In the genomic region with DNA sequence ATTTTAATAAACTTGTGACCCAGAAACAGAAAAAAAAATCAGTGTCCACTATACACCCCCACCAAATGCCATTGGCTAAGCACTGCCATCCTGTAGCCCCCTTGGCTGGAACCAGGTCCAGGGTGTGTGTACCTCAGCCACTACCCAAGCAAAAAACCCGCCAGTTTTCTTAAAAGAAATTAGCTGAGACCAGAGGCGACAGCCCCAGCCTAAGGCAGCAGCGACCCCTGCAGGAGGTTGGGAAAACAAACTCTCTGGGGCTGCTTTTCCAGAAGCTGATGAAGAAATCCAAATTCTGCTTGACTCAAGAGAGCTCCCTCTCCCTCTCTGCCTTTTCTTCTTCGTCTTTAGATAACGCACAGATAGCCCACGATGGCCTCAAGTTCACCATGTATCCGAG, we compare ENCODE assay signal across 9 mouse cellular contexts. TPM values are rescaled to one million over a fixed set of nuclear protein-coding genes. Genes with fewer than 3 reads are reported as not detected.
DNase-seq lines count a peak whose midpoint lies in the region; ATAC-seq and TF ChIP-seq lines count a peak whose summit lies in the region.
"Had no signal": no experiment of that assay in that cellular context is flagged by ENCODE, and none has a peak within 500 bp of the region (broad histone marks: within the 10 kb centered on the region; RNA-seq: fewer than 3 reads in every experiment).

No protein-coding gene starts in this region.

- H3K4me2 ChIP-seq in midbrain, embryonic 13.5 days (replicated peaks), result no peak overlapping the region

- intact Hi-C loops in heart, postnatal 10 days (cut with DNase I), result loop anchor here (1.0 kb wide), 1 partner anchor 99 kb away; no protein-coding TSS in a partner anchor

- H3K9me3 ChIP-seq in midbrain, embryonic 10.5 days (replicated peaks), result no peaks in the 10 kb centered on the region
- no peaks in the 10 kb centered on the region for H3K9me3 ChIP-seq in midbrain, embryonic 13.5 days

- DNase-seq in midbrain, embryonic 10.5 days (ENCODE audit: low spot score), result peak; percentile 70
- DNase-seq in adipocyte (ENCODE audit: low spot score), result peak; percentile 91
- DNase-seq in embryo, embryonic 10.5 days (ENCODE audit: low spot score), result peak; percentile 89
- DNase-seq in heart, postnatal 10 days, result peak; percentile 69 to 85
- DNase-seq in liver, adult 2 months (ENCODE audit: extremely low read depth, low read depth, low spot score), result peak; percentile 31
- DNase-seq in right cerebral cortex, adult 18-20 months, result peak; percentile 46
- peak; percentile 57 to 85 for DNase-seq in urinary bladder, postnatal 4 days (ENCODE audit: low spot score in 2 of 2)

- no peak for TF ChIP-seq POLR2A in liver, adult 2 months (IDR thresholded peaks at IDR 0.05; ENCODE audit: extremely low read depth, insufficient read depth, low read length)

- no peaks in the 10 kb centered on the region for H3K79me2 ChIP-seq in liver, adult 2 months (ENCODE audit: control insufficient read depth, insufficient read depth, low read length)

- WGBS in midbrain, embryonic 10.5 days, result 2% methylated on average over 7 of the region's 7 CpGs
- 3% methylated on average over 7 of the region's 7 CpGs for WGBS in midbrain, embryonic 13.5 days
- WGBS in liver, adult 2 months, result 6% methylated on average over 7 of the region's 7 CpGs

- H3K27me3 ChIP-seq in midbrain, embryonic 10.5 days (ENCODE audit: low read depth, poor library complexity, severe bottlenecking), result peaks cover 11% of the 10 kb centered on the region
- H3K27me3 ChIP-seq in midbrain, embryonic 13.5 days, result 0 out of 2 replicates have a peak, but pooled peaks cover 7% of the 10 kb centered on the region
- H3K27me3 ChIP-seq in liver, adult 2 months (ENCODE audit: control insufficient read depth, insufficient read depth, low read length), result no peaks in the 10 kb centered on the region

- ATAC-seq in midbrain, embryonic 13.5 days, result no peak

- TF ChIP-seq CTCF in liver, adult 2 months (IDR thresholded peaks at IDR 0.05; ENCODE audit: low read depth, low read length), result peak; percentile 90

- H3K27ac ChIP-seq in midbrain, embryonic 10.5 days (replicated peaks), result peak overlapping the region; percentile 33
- no peak overlapping the region for H3K27ac ChIP-seq in midbrain, embryonic 13.5 days
- H3K27ac ChIP-seq in liver, adult 2 months (replicated peaks; ENCODE audit: insufficient read depth, low read depth, low read length), result no peak overlapping the region

- H3K4me1 ChIP-seq in midbrain, embryonic 10.5 days, result peaks cover 44% of the 10 kb centered on the region
- peaks cover 34% of the 10 kb centered on the region for H3K4me1 ChIP-seq in midbrain, embryonic 13.5 days (replicated peaks)
- no peaks in the 10 kb centered on the region for H3K4me1 ChIP-seq in liver, adult 2 months (ENCODE audit: control insufficient read depth, insufficient read depth, low read length)

- H3K4me3 ChIP-seq in midbrain, embryonic 10.5 days, result no peak overlapping the region
- H3K4me3 ChIP-seq in midbrain, embryonic 13.5 days (replicated peaks), result no peak overlapping the region
- no peak overlapping the region for H3K4me3 ChIP-seq in liver, adult 2 months (ENCODE audit: insufficient read depth, low read depth, low read length)

- no peak overlapping the region for H3K9ac ChIP-seq in midbrain, embryonic 13.5 days (replicated peaks)
- H3K9ac ChIP-seq in liver, adult 2 months (ENCODE audit: low read depth, low read length), result no peak overlapping the region

- H3K36me3 ChIP-seq in midbrain, embryonic 10.5 days, result no peaks in the 10 kb centered on the region
- H3K36me3 ChIP-seq in midbrain, embryonic 13.5 days, result no peaks in the 10 kb centered on the region
- no peaks in the 10 kb centered on the region for H3K36me3 ChIP-seq in liver, adult 2 months (ENCODE audit: control insufficient read depth, insufficient read depth, low read length)

RNA-seq across cellular contexts. Expression of a gene that starts 0.9 kb away (rescaled TPM):
- 0.07 TPM in 2 replicates for polyA plus RNA-seq in midbrain, embryonic 10.5 days (2016; fragmentation: Nextera tagmentation; extraction: Ambion mirVana)
- 0.71 and 1.1 TPM in 2 replicates for polyA plus RNA-seq in midbrain, embryonic 13.5 days (2015; fragmentation: Nextera tagmentation; extraction: Ambion mirVana)
- not detected for total RNA-seq in heart, postnatal 10 days (2021)
- total RNA-seq in liver, adult 2 months (2014; rRNA removed), result not detected in 2 replicates
- polyA plus RNA-seq in liver, adult 2 months (2012; rRNA removed), result not detected in 2 replicates

RNA-seq across cellular contexts. Expression of a gene that starts 5.5 kb away (rescaled TPM):
- polyA plus RNA-seq in midbrain, embryonic 10.5 days (2016; fragmentation: Nextera tagmentation; extraction: Ambion mirVana), result 0.10 TPM in 1 of 2 replicates, not detected in the other
- not detected in 2 replicates for polyA plus RNA-seq in midbrain, embryonic 13.5 days (2015; fragmentation: Nextera tagmentation; extraction: Ambion mirVana)
- total RNA-seq in heart, postnatal 10 days (2021), result not detected
- total RNA-seq in liver, adult 2 months (2014; rRNA removed), result not detected in 2 replicates
- polyA plus RNA-seq in liver, adult 2 months (2012; rRNA removed), result not detected in 2 replicates
- polyA plus RNA-seq: large intestine, adult 2 months had no signal

RNA-seq across cellular contexts. Expression of a gene that starts 10.2 kb away (rescaled TPM):
- 24.1 and 24.3 TPM in 2 replicates for polyA plus RNA-seq in midbrain, embryonic 10.5 days (2016; fragmentation: Nextera tagmentation; extraction: Ambion mirVana)
- 17.3 and 21.2 TPM in 2 replicates for polyA plus RNA-seq in midbrain, embryonic 13.5 days (2015; fragmentation: Nextera tagmentation; extraction: Ambion mirVana)
- 10 to 100 TPM in 1 of 2 experiments, 1 to 10 TPM in 1; 8.8 to 11.1 TPM for total RNA-seq in heart, postnatal 10 days (2021)
- 2.3 and 3.3 TPM in 2 replicates for total RNA-seq in liver, adult 2 months (2014; rRNA removed)
- 1.7 and 2.5 TPM in 2 replicates for polyA plus RNA-seq in liver, adult 2 months (2012; rRNA removed)

RNA-seq across cellular contexts. Expression of a gene that starts 16.0 kb away (rescaled TPM):
- polyA plus RNA-seq in midbrain, embryonic 10.5 days (2016; fragmentation: Nextera tagmentation; extraction: Ambion mirVana), result 81.9 and 86.3 TPM in 2 replicates
- polyA plus RNA-seq in midbrain, embryonic 13.5 days (2015; fragmentation: Nextera tagmentation; extraction: Ambion mirVana), result 55.7 and 64.9 TPM in 2 replicates
- 100 to 1,000 TPM; 184 to 197 TPM for total RNA-seq in heart, postnatal 10 days (2021)
- 61.3 and 65.9 TPM in 2 replicates for total RNA-seq in liver, adult 2 months (2014; rRNA removed)
- 31.2 and 34.4 TPM in 2 replicates for polyA plus RNA-seq in liver, adult 2 months (2012; rRNA removed)

Comparison
In these comparisons a context has a peak if more than half of its experiments do, and no peak if none do; other contexts are left out.
1. DNase-seq: peak in every context shown above with its lines; median percentile 91 in adipocyte; 89 in embryo, embryonic 10.5 days; 77 in heart, postnatal 10 days; 71 in urinary bladder, postnatal 4 days; 70 in midbrain, embryonic 10.5 days; 46 in right cerebral cortex, adult 18-20 months; 31 in liver, adult 2 months.